Mouse (Mus musculus): Measurements from ENCODE around the gene Gm21679. TPM values are rescaled to one million over a fixed set of nuclear protein-coding genes. Genes with fewer than 3 reads are reported as not detected.

The Gm21679 gene
- polyA plus RNA-seq (2014; fragmentation: Illumina TruSeq; extraction: RNeasy Lipid Tissue Mini Kit (QIAGEN cat#74804); ENCODE audit: low read depth, low replicate concordance): not detected

GRCm38 (mm10) chrY:29683270-29683669 is at the start of gene Gm21679:
TSS of gene Gm21679 (minus strand) at chrY:29683370.

